Mouse (Mus musculus) kidney, postnatal 10 days (tissue): ENCODE results near the gene Gnl1.
"Not testable (repeated sequence)": the region's sequence is repeated elsewhere in the genome, so short reads cannot be mapped to it uniquely, and the experiment has no call there.

Source experiments
- DNase-seq: peaks from one replicate; pipeline ENCODE4 v3.0.0; 2021; ENCODE audit warnings: mixed read lengths

Gene Gnl1

DNA sequence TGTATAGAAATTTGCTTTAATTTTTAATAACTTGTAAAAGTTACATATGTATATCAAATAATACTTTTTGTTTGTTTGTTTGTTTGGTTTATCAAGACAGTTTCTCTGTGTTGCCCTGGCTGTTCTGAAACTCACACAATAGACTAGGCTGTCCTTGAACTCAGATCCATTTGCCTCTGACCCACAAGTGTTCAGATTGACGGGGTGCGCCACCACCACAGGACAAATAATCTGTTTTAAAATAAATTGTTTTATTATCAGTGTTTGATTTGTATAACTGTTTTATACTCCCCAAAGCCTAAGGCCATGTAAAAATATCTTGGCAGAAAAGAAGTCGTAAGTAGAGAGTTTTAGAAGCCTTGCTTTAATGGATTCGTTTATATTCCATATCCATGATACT is 48.0 kb downstream of the Gnl1 start:
- no peak for DNase-seq

GRCm38 (mm10) chr17:36028879-36029619 is 49.4 kb downstream of the Gnl1 start:
- no peak for DNase-seq

DNA sequence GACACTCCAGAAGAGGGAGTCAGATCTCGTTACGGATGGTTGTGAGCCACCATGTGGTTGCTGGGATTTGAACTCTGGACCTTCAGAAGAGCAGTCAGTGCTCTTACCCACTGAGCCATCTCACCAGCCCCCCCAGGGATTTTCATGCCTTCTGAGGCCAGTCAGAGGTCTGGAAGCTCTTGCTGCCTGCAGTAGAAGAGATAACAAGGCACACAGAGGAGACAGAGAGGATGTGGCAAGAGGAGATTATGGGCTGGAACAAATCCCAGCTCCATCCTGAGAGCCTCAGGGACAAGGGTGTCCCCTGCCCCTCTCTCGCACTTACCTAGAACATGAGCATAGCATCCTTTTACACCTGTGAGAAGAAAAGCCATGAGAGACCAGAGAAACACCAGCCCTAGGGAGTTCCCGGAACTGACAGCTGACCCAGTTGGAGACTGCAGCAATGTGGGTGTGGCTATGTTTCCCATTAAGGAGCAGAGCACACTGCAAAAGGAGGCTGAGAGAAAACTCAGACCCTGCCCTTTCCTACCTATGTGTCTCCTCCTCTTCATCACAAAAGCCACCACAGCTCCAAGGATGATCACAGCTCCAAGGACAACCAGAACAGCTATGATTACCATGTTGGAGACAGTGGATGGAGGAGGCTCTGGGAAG is 50.5 kb downstream of the Gnl1 start:
- DNase-seq, result not testable (repeated sequence)

GRCm38 (mm10) chr17:36030703-36031582 is 51.3 kb downstream of the Gnl1 start:
- not testable (repeated sequence) for DNase-seq

DNA sequence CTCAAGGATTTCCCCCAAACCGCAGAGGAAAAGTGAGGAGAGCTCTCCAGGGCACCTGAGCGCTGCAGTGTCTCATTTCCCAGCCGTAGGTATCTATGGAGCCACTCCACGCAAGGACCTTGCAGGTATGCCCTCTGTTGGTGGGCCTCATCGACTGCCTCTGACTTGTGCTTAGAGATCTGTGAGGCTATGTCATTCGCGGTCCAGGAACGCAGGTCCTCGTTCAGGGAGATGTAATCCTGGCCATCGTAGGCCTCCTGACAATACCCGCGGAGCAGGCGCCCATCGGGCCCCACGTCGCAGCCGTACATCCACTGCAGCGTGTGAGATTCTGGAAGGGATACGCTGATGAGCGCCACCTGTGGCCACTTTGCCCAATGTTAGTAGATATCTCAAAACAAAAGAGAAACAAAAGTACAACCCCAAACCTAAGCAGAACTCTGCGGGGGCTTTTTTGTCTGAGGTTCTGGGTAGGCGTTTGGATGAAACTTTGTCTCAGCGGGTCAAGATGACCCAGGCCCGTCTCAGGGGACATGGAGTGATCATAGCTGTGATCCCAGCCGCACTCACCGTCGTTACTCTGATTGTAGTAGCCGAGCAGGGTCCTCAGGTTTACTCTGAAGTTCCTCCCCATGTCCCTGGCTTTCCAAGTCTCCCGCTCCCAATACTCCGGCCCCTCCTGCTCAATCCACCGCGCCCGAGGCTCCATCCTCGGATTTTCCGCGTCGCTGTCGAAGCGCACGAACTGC is 52.1 kb downstream of the Gnl1 start:
- peak; percentile 63 for DNase-seq

GRCm38 (mm10) chr17:36032351-36032875 is 52.8 kb downstream of the Gnl1 start, which contains the start of gene H2-T23:
H2-T23 (minus strand) TSS chr17:36032855.
- peak; percentile 77 for DNase-seq

DNA sequence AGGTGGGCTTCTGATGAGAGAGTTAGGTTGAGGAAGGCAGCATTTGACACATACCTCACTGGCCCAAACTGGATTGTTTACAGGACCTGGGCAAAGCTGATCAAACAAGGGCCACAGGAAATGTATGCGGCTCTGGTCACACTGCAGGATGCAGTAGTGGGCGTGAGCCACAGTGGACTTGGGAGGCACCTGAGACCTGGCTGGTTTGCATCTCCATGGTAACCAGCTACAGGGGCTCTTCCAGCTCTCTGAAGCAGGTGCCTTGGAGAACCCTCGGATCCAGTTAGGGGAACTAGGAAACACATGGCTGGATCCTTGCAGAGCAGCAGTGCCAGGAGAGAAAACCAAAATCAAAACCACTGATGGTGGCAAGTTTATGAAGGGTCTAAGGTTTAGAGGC is 54.9 kb downstream of the Gnl1 start:
- not testable (repeated sequence) for DNase-seq

- DNase-seq, result peak; percentile 78
These were observed 55.5 kb downstream of the Gnl1 start for GRCm38 (mm10) chr17:36035010-36035638.

GRCm38 (mm10) chr17:36036126-36036525 is 56.5 kb downstream of the Gnl1 start:
- DNase-seq, result not testable (repeated sequence)
